Mouse (Mus musculus) hindbrain, embryonic 15.5 days (tissue): ENCODE measurements around the gene Mycl. TPM values are rescaled to one million over a fixed set of nuclear protein-coding genes. Genes with fewer than 3 reads are reported as not detected.

Source experiments
- ATAC-seq: fragments of 200-750 bp; cut with Nextera tagmentation; 2 replicates; pipeline ENCODE4 v1.8.0; 2017; ENCODE audit warnings: low read depth, moderate number of reproducible peaks, moderate TSS enrichment; ENCODE audit not compliant: low FRiP score
- H3K27ac ChIP-seq: fragments of 300-500 bp; sonication (generic); replicated peaks from 2 replicates; pipeline ENCODE4 v1.5.1; 2015; ENCODE audit warnings: mild to moderate bottlenecking, inconsistent platforms
- H3K27me3 ChIP-seq: fragments of 300-500 bp; sonication (generic); 2 replicates; pipeline ENCODE4 v1.6.1; 2015; ENCODE audit warnings: control low read depth, inconsistent platforms
- H3K36me3 ChIP-seq: fragments of 300-500 bp; sonication (generic); 2 replicates; pipeline ENCODE4 v1.6.1; 2015; ENCODE audit warnings: control low read depth, inconsistent platforms
- H3K4me1 ChIP-seq: fragments of 300-500 bp; sonication (generic); replicated peaks from 2 replicates; pipeline ENCODE4 v1.6.1; 2015; ENCODE audit warnings: control low read depth, inconsistent platforms
- H3K4me2 ChIP-seq: fragments of 300-500 bp; sonication (generic); 2 replicates; pipeline ENCODE4 v1.6.1; 2015; ENCODE audit warnings: moderate library complexity, mild to moderate bottlenecking, inconsistent platforms
- H3K4me3 ChIP-seq: fragments of 300-500 bp; sonication (generic); 2 replicates; pipeline ENCODE4 v1.5.1; 2015; ENCODE audit warnings: mild to moderate bottlenecking, inconsistent platforms
- H3K9ac ChIP-seq: fragments of 300-500 bp; sonication (generic); 2 replicates; pipeline ENCODE4 v1.6.1; 2015; ENCODE audit warnings: inconsistent platforms
- H3K9me3 ChIP-seq: fragments of 300-500 bp; sonication (generic); 2 replicates; pipeline ENCODE4 v1.6.1; 2016; ENCODE audit warnings: control low read depth, inconsistent platforms
- WGBS: fragments of 180-500 bp; shearing (Covaris S2); methylation state at CpG from one replicate; pipeline ENCODE4 v1.1.7; 2015; 5-methylcytosine and 5-hydroxymethylcytosine counted together
- polyA plus RNA-seq: library from polyadenylated mRNA; unstranded; fragments of >200 nt; fragmentation: Nextera tagmentation; extraction: Ambion mirVana; gene quantifications from 2 replicates; pipeline ENCODE4 v1.2.1, GENCODE M21; 2015

The Mycl gene
- 63.0 and 66.3 TPM in 2 replicates for polyA plus RNA-seq

- Histone ChIP-seq H3K27ac (peak within 1 kb of the TSS; percentile 87), H3K36me3 (0 out of 2 replicates have a peak, but pooled peaks cover under 1% of the 10 kb centered on the region), H3K9ac (peak within 1 kb of the TSS; percentile 94), H3K4me2 (peak within 1 kb of the TSS; percentile 91), H3K27me3 (no peaks in the 10 kb centered on the region), H3K4me3 (peak within 1 kb of the TSS; percentile 86), H3K4me1 (peaks cover 47% of the 10 kb centered on the region), H3K9me3 (no peaks in the 10 kb centered on the region)
- WGBS, result under 1% methylated on average over 68 of the region's 69 CpGs
- ATAC-seq, result peak; percentile 86
Measured at GRCm38 (mm10) chr4:122995404-122996220, at the start of gene Mycl. Gene Mycl, plus strand, starts transcription at chr4:122995652.

GRCm38 (mm10) chr4:122947223-122947622 is 48.2 kb upstream of the Mycl start:
- H3K4me2 ChIP-seq, result no peak overlapping the region
- H3K4me3 ChIP-seq, result no peak overlapping the region
- no peak overlapping the region for H3K9ac ChIP-seq
- no peaks in the 10 kb centered on the region for H3K4me1 ChIP-seq
- no peak overlapping the region for H3K27ac ChIP-seq
- 84% methylated on average over 3 of the region's 3 CpGs for WGBS
- H3K36me3 ChIP-seq, result no peaks in the 10 kb centered on the region
- no peak for ATAC-seq
- no peaks in the 10 kb centered on the region for H3K27me3 ChIP-seq
- H3K9me3 ChIP-seq, result no peaks in the 10 kb centered on the region

DNA sequence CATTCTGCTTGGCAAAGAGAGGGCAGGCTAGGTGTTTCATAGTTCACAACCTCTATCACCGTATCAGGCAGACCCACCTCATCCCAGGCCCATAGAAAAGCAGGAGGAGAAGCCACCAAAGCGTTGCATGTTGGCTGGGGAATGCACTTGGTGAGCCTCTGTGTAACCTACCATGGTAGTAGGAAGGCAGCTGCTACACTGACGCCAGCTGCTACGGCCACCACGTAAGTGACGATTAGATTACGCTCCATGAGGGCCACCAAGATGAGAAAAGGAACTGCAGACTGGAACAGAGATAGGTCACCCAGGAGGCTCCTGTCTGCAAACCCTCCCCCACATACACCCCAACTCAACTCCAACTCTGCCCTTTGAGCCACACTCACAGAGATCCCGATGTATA is 46.4 kb upstream of the Mycl start:
- Histone ChIP-seq H3K4me2 (no peak overlapping the region), H3K27me3 (no peaks in the 10 kb centered on the region), H3K4me3 (no peak overlapping the region), H3K4me1 (no peaks in the 10 kb centered on the region), H3K27ac (no peak overlapping the region), H3K9ac (no peak overlapping the region), H3K36me3 (no peaks in the 10 kb centered on the region), H3K9me3 (no peaks in the 10 kb centered on the region)
- WGBS, result 97% methylated on average over 8 of the region's 8 CpGs
- ATAC-seq, result no peak

DNA sequence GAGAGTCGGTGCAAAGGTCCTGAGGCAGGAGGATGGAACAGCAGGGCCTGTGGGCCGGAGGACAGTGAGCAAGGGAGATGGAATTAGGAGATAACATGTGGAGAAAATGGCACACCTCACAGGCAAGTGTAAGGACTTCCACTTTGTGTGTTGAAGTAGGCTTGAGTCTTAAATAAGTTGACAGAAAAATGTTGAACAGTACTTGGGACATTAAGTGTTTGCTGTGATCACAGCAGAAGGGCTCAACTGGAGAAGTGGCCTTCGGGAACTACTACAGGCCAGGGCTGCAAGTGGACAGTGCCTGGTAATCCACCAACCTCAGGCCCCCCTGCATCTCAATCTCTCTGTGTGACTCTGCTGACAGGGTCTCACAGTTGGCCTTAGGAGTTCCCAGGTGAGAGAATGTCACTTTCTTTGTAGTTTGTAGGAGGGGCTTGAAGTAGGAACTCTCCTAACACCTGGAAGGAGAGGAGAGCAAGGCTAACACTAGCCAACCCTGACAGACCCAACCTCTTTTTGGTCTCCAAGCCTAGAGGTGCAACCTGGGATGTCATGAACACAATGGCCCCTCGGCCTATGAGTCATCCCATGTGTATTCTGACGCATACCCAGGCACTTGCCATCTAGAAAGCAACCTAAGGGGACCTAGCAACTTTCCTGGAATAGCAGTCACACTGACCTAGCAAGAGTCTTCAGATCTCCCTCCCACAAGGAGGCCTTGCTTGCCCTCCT is 40.6 kb upstream of the Mycl start:
- 61% methylated on average over 5 of the region's 5 CpGs for WGBS
- Histone ChIP-seq H3K4me1 (peaks cover 29% of the 10 kb centered on the region), H3K36me3 (no peaks in the 10 kb centered on the region), H3K27ac (peak overlapping the region; percentile 78), H3K9ac (0 out of 2 replicates have a peak overlapping the region, but pooled peaks have one; percentile 41), H3K27me3 (no peaks in the 10 kb centered on the region), H3K4me2 (peak overlapping the region; percentile 56), H3K4me3 (peak overlapping the region; percentile 30), H3K9me3 (no peaks in the 10 kb centered on the region)
- peak; percentile 27; the same call in 1 of the 2 replicates for ATAC-seq

GRCm38 (mm10) chr4:122955412-122956136 is 39.9 kb upstream of the Mycl start:
- no peaks in the 10 kb centered on the region for H3K36me3 ChIP-seq
- no peaks in the 10 kb centered on the region for H3K9me3 ChIP-seq
- peaks cover 33% of the 10 kb centered on the region for H3K4me1 ChIP-seq
- H3K4me3 ChIP-seq, result peak overlapping the region; percentile 30
- WGBS, result 7% methylated on average over 17 of the region's 17 CpGs
- H3K9ac ChIP-seq, result peak overlapping the region; percentile 41
- ATAC-seq, result peak; percentile 91
- H3K27me3 ChIP-seq, result no peaks in the 10 kb centered on the region
- peak overlapping the region; percentile 56 for H3K4me2 ChIP-seq
- H3K27ac ChIP-seq, result peak overlapping the region; percentile 78

GRCm38 (mm10) chr4:122956301-122956700 is 39.2 kb upstream of the Mycl start:
- H3K4me3 ChIP-seq, result no peak overlapping the region
- peaks cover 2% of the 10 kb centered on the region; the same call in 1 of the 2 replicates for H3K27me3 ChIP-seq
- no peaks in the 10 kb centered on the region for H3K9me3 ChIP-seq
- H3K4me2 ChIP-seq, result no peak overlapping the region
- peaks cover 40% of the 10 kb centered on the region for H3K4me1 ChIP-seq
- H3K9ac ChIP-seq, result no peak overlapping the region
- H3K27ac ChIP-seq, result no peak overlapping the region
- WGBS, result 88% methylated on average over 4 of the region's 6 CpGs
- no peak for ATAC-seq
- no peaks in the 10 kb centered on the region for H3K36me3 ChIP-seq

DNA sequence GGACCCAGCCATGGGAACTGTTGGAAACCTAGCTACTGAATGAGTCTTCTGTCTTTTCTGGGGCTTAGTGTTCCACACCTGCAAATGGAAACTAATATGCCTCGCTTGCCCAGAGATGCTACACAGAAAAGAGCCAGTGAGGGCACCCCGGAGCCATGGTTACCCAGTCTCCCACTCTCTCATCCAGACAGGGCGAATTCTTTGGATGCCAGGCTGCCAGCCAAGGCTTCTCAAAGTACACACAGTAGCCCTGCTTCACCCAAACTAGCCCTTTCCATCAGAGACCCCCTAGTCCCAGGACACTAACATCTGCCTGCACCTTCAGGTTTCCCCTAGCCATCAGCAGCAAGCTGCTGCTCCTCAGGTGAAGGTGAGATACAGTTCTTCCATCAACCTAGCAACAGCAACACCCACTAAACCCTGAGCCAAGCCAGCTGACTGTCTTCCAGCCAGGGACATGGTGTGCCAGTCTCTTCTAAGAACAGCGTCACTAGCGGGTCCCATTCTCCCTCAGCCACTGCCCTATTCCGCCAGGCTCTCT is 36.9 kb upstream of the Mycl start:
- 67% methylated on average over 6 of the region's 6 CpGs for WGBS
- no peak overlapping the region for H3K9ac ChIP-seq
- no peaks in the 10 kb centered on the region for H3K9me3 ChIP-seq
- peaks cover 44% of the 10 kb centered on the region for H3K4me1 ChIP-seq
- H3K27me3 ChIP-seq, result peaks cover 2% of the 10 kb centered on the region; the same call in 1 of the 2 replicates
- 0 out of 2 replicates have a peak, but pooled peaks have one; percentile 23 for ATAC-seq
- H3K4me3 ChIP-seq, result peak overlapping the region; percentile 52; the same call in 1 of the 2 replicates
- peak overlapping the region; percentile 96 for H3K4me2 ChIP-seq
- H3K27ac ChIP-seq, result peak overlapping the region; percentile 40; the same call in 1 of the 2 replicates
- no peaks in the 10 kb centered on the region for H3K36me3 ChIP-seq

- Histone ChIP-seq H3K4me1 (peaks cover 43% of the 10 kb centered on the region), H3K4me2 (peak overlapping the region; percentile 96), H3K36me3 (no peaks in the 10 kb centered on the region), H3K4me3 (peak overlapping the region; percentile 52), H3K9ac (peak overlapping the region; percentile 56), H3K27ac (no peak overlapping the region), H3K9me3 (no peaks in the 10 kb centered on the region), H3K27me3 (peaks cover 2% of the 10 kb centered on the region; the same call in 1 of the 2 replicates)
- WGBS, result 5% methylated on average over 8 of the region's 8 CpGs
- no peak for ATAC-seq
Measured at GRCm38 (mm10) chr4:122959816-122960215, 35.6 kb upstream of the Mycl start.

GRCm38 (mm10) chr4:122960321-122961099 is 34.9 kb upstream of the Mycl start:
- Histone ChIP-seq H3K9ac (peak overlapping the region; percentile 56), H3K27ac (peak overlapping the region; percentile 21; the same call in 1 of the 2 replicates), H3K27me3 (peaks cover 2% of the 10 kb centered on the region; the same call in 1 of the 2 replicates), H3K9me3 (no peaks in the 10 kb centered on the region), H3K36me3 (no peaks in the 10 kb centered on the region), H3K4me1 (peaks cover 36% of the 10 kb centered on the region), H3K4me2 (peak overlapping the region; percentile 96), H3K4me3 (peak overlapping the region; percentile 52)
- under 1% methylated on average over 43 of the region's 43 CpGs for WGBS
- peak; percentile 52 for ATAC-seq

DNA sequence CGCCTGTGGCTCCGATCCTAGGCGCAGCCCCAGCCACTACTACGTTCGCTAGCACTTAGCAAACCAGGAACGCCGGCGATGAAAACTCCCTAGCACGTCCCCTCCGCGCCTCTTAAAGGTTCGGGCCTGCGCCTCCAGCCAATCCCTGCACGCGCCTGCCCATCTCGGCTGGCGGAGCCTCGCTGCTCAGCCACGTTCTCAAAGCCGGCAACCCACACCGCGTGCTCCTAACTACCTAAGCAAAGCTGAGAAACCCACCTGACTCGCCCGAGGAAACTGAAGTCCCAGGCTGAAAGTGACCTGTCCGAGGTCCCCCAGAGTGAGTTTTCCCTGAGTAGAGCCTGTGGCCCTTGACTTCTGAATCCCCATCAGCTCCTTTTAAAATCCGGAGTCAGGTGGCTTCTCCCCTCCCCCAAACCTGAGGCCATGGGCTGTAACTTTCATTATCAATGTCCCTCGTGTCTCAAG is 34.3 kb upstream of the Mycl start, which contains the start of gene Mfsd2a:
TSS of gene Mfsd2a (minus strand) at position 89 of the 468 bp plus-strand sequence.
- Histone ChIP-seq H3K4me1 (peaks cover 31% of the 10 kb centered on the region), H3K4me2 (peak within 1 kb of the TSS; percentile 96)
- under 1% methylated on average over 27 of the region's 27 CpGs for WGBS

More for the DNA sequence above, 34.3 kb upstream of the Mycl start, which contains the start of gene Mfsd2a:
- H3K27ac ChIP-seq, result peak within 1 kb of the TSS; percentile 21; the same call in 1 of the 2 replicates
- H3K27me3 ChIP-seq, result peaks cover 2% of the 10 kb centered on the region; the same call in 1 of the 2 replicates
- no peaks in the 10 kb centered on the region for H3K9me3 ChIP-seq
- peak; percentile 72 for ATAC-seq
- no peaks in the 10 kb centered on the region for H3K36me3 ChIP-seq
- H3K9ac ChIP-seq, result peak within 1 kb of the TSS; percentile 56
- H3K4me3 ChIP-seq, result peak within 1 kb of the TSS; percentile 52
